In genomic region chr5:25831624-25832023, GRCm38 (mm10) we compare ENCODE assay signal across 8 mouse cellular contexts.
A peak's percentile ranks its signal among the peaks of the same experiment; 100 is the strongest.
DNase-seq lines count a peak whose midpoint lies in the region; ATAC-seq and TF ChIP-seq lines count a peak whose summit lies in the region.

No protein-coding gene starts in this region.

- intact Hi-C loops in gastrocnemius, postnatal 14 days (cut with DNase I; ENCODE audit: low total_unique reads): no loop called here

- 66% methylated on average over 5 of the region's 5 CpGs for WGBS in heart, embryonic 10.5 days
- WGBS in lung, embryonic 14.5 days: 64% methylated on average over 5 of the region's 5 CpGs

- H3K9me3 ChIP-seq in heart, embryonic 10.5 days: no peaks in the 10 kb centered on the region
- H3K9me3 ChIP-seq in lung, embryonic 14.5 days (ENCODE audit: low read depth, low read length): no peaks in the 10 kb centered on the region

- TF ChIP-seq CTCF in cortical plate, adult 2 months (IDR thresholded peaks at IDR 0.05; ENCODE audit: extremely low read depth, insufficient read depth, low read length): peak; percentile 85
- peak; percentile 78 for TF ChIP-seq CTCF in lung, embryonic 14.5 days (IDR thresholded peaks at IDR 0.05; ENCODE audit: low read depth)

- no peak overlapping the region for H3K9ac ChIP-seq in lung, embryonic 14.5 days

- no peak for TF ChIP-seq POLR2A in cortical plate, adult 2 months (IDR thresholded peaks at IDR 0.05; ENCODE audit: extremely low read depth, insufficient read depth, low read length)

- H3K36me3 ChIP-seq in heart, embryonic 10.5 days: no peaks in the 10 kb centered on the region
- no peaks in the 10 kb centered on the region for H3K36me3 ChIP-seq in lung, embryonic 14.5 days (ENCODE audit: insufficient read depth)

- peak; percentile 74; the same call in 1 of the 2 replicates for ATAC-seq in lung, embryonic 14.5 days (ENCODE audit: insufficient read depth)

- no peaks in the 10 kb centered on the region for H3K27me3 ChIP-seq in heart, embryonic 10.5 days (ENCODE audit: insufficient read depth, poor library complexity, severe bottlenecking)
- H3K27me3 ChIP-seq in lung, embryonic 14.5 days (ENCODE audit: insufficient read depth, low read length): no peaks in the 10 kb centered on the region

- no peak overlapping the region for H3K4me3 ChIP-seq in heart, embryonic 10.5 days
- H3K4me3 ChIP-seq in cortical plate, adult 2 months (ENCODE audit: insufficient read depth, low read length): no peak overlapping the region
- no peak overlapping the region for H3K4me3 ChIP-seq in lung, embryonic 14.5 days (ENCODE audit: low read depth, low read length)

- DNase-seq in heart, adult 9 months (ENCODE audit: low spot score in 2 of 2): peak; percentile 14 to 17
- no peak for DNase-seq in heart, embryonic 10.5 days (ENCODE audit: low spot score)
- peak; percentile 73 for DNase-seq in adipocyte (ENCODE audit: low spot score)
- DNase-seq in gastrocnemius, postnatal 14 days: peak; percentile 14
- DNase-seq in kidney, postnatal 10 days: peak; percentile 65
- peak; percentile 72 for DNase-seq in lung, embryonic 14.5 days
- peak; percentile 78 to 79 for DNase-seq in right cerebral cortex, postnatal 10 days (ENCODE audit: low spot score in 2 of 2)

- H3K4me2 ChIP-seq in lung, embryonic 14.5 days: no peak overlapping the region

- no peak overlapping the region for H3K27ac ChIP-seq in heart, embryonic 10.5 days
- no peak overlapping the region for H3K27ac ChIP-seq in cortical plate, adult 2 months (ENCODE audit: insufficient read depth, low read length)
- H3K27ac ChIP-seq in lung, embryonic 14.5 days (ENCODE audit: low read depth): no peak overlapping the region

- no peaks in the 10 kb centered on the region for H3K4me1 ChIP-seq in heart, embryonic 10.5 days
- H3K4me1 ChIP-seq in cortical plate, adult 2 months (ENCODE audit: control insufficient read depth, insufficient read depth, low read length): peaks cover 8% of the 10 kb centered on the region; the same call in 1 of the 2 replicates
- H3K4me1 ChIP-seq in lung, embryonic 14.5 days (ENCODE audit: insufficient read depth): no peaks in the 10 kb centered on the region
